Mouse (Mus musculus): ENCODE measurements around the gene Hist1h2bk.

DNA sequence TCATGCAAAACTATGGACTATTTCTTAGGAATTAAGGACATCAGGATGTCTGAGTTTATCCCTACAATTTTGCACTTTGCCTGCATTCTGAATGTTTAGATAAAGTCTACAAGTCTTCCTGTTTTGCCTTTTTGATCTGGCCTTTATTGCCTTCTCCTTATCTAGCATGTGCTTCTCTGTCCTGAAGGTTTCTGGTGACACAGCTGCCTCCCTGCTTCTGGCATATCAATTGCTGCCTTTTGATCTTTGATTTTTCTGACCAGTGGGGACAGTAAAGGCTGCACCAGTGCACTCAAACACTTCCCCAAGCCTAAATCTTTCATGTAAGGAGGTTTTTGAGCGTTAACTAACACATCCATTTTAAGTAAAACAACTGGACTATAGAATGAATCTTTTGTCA lies 27.8 kb downstream of the Hist1h2bk start:
- TF ChIP-seq CTCF (IDR thresholded peaks at IDR 0.05; ENCODE audit: borderline replicate concordance, control insufficient read depth, extremely low read depth, insufficient read depth, low read length, poor library complexity) (no peak), POLR2A (IDR thresholded peaks at IDR 0.05; ENCODE audit: control insufficient read depth, extremely low read depth, insufficient read depth, low read length, poor library complexity) (no peak)
